Mouse (Mus musculus) midbrain, embryonic 10.5 days (tissue): ENCODE results near the gene 4933412E24Rik. TPM values are rescaled to one million over a fixed set of nuclear protein-coding genes. Genes with fewer than 3 reads are reported as not detected.

Source experiments
- DNase-seq: peaks from one replicate; pipeline ENCODE4 v3.0.0-alpha.2; 2017; ENCODE audit warnings: low spot score
- H3K27ac ChIP-seq: fragments of 300-500 bp; sonication (generic); replicated peaks from 2 replicates; pipeline ENCODE4 v1.5.1; 2016; ENCODE audit warnings: mild to moderate bottlenecking
- H3K27me3 ChIP-seq: fragments of 300-500 bp; sonication (generic); 2 replicates; pipeline ENCODE4 v1.6.1; 2016; ENCODE audit warnings: low read depth, mild to moderate bottlenecking; ENCODE audit not compliant: poor library complexity, severe bottlenecking
- H3K36me3 ChIP-seq: fragments of 300-500 bp; sonication (generic); 2 replicates; pipeline ENCODE4 v1.6.1; 2016; ENCODE audit warnings: mild to moderate bottlenecking, moderate library complexity
- H3K4me1 ChIP-seq: fragments of 300-500 bp; sonication (generic); 2 replicates; pipeline ENCODE4 v1.6.1; 2016
- H3K4me3 ChIP-seq: fragments of 300-500 bp; sonication (generic); 2 replicates; pipeline ENCODE4 v1.5.1; 2016; ENCODE audit warnings: mild to moderate bottlenecking, moderate library complexity
- H3K9me3 ChIP-seq: fragments of 300-500 bp; sonication (generic); replicated peaks from 2 replicates; pipeline ENCODE4 v1.6.1; 2016; ENCODE audit warnings: mild to moderate bottlenecking
- WGBS: fragments of 180-500 bp; shearing (Covaris S2); methylation state at CpG from one replicate; pipeline ENCODE4 v1.1.7; 2016; 5-methylcytosine and 5-hydroxymethylcytosine counted together
- polyA plus RNA-seq: library from polyadenylated mRNA; unstranded; fragments of >200 nt; fragmentation: Nextera tagmentation; extraction: Ambion mirVana; gene quantifications from 2 replicates; pipeline ENCODE4 v1.2.1, GENCODE M21; 2016

4933412E24Rik gene
- polyA plus RNA-seq = not detected in 2 replicates

DNA sequence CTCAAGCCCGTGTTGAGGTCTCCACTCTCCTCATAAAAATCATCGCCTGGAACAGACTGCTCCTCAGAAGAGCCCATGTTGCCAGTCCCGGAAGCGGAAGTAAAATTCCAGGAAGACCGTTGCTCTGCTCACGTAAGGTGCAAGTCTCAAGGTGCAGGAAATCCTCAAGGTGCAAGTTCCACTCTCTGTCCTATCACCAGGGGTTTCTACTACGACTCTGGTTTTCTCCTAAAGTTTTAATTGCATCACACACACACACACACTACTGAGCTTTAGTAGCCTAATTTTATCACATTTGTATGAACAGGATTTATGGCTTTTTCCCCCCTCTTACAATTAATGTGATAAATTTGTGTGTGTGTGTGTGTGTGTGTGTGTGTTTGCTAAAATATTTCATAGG is at the start of gene 4933412E24Rik:
Gene 4933412E24Rik (minus strand): TSS at position 101 of the 400 bp plus-strand sequence.
- no peak for DNase-seq
- Histone ChIP-seq H3K27me3 (no peaks in the 10 kb centered on the region), H3K4me1 (no peaks in the 10 kb centered on the region), H3K27ac (no peak within 1 kb of the TSS), H3K9me3 (no peaks in the 10 kb centered on the region), H3K4me3 (no peak within 1 kb of the TSS), H3K36me3 (no peaks in the 10 kb centered on the region)
- 94% methylated on average over 7 of the region's 7 CpGs for WGBS

GRCm38 (mm10) chr15:60030728-60031127 is 14.3 kb upstream of the 4933412E24Rik start:
- Histone ChIP-seq H3K27me3 (no peaks in the 10 kb centered on the region), H3K4me1 (no peaks in the 10 kb centered on the region), H3K27ac (no peak overlapping the region), H3K36me3 (no peaks in the 10 kb centered on the region), H3K4me3 (no peak overlapping the region), H3K9me3 (no peaks in the 10 kb centered on the region)
- DNase-seq = no peak
- WGBS = 81% methylated on average over 3 of the region's 3 CpGs

- no peak overlapping the region for H3K27ac ChIP-seq
- no peaks in the 10 kb centered on the region for H3K27me3 ChIP-seq
- H3K4me3 ChIP-seq = no peak overlapping the region
- no peak for DNase-seq
- H3K36me3 ChIP-seq = no peaks in the 10 kb centered on the region
- WGBS = 59% methylated on average over 3 of the region's 3 CpGs
- H3K9me3 ChIP-seq = no peaks in the 10 kb centered on the region
- H3K4me1 ChIP-seq = no peaks in the 10 kb centered on the region
Observed at GRCm38 (mm10) chr15:60021256-60021655, 4.8 kb upstream of the 4933412E24Rik start.

GRCm38 (mm10) chr15:60010199-60010598 is 6.2 kb downstream of the 4933412E24Rik start:
- no peak for DNase-seq
- Histone ChIP-seq H3K27me3 (no peaks in the 10 kb centered on the region), H3K27ac (no peak overlapping the region), H3K36me3 (no peaks in the 10 kb centered on the region), H3K4me3 (no peak overlapping the region), H3K9me3 (no peaks in the 10 kb centered on the region), H3K4me1 (no peaks in the 10 kb centered on the region)
- WGBS = 93% methylated on average over 4 of the region's 4 CpGs

GRCm38 (mm10) chr15:60009610-60010009 is 6.8 kb downstream of the 4933412E24Rik start:
- no peaks in the 10 kb centered on the region for H3K4me1 ChIP-seq
- no peak for DNase-seq
- WGBS = 94% methylated on average over 3 of the region's 3 CpGs
- H3K4me3 ChIP-seq = no peak overlapping the region
- H3K27ac ChIP-seq = no peak overlapping the region
- no peaks in the 10 kb centered on the region for H3K9me3 ChIP-seq
- no peaks in the 10 kb centered on the region for H3K36me3 ChIP-seq
- H3K27me3 ChIP-seq = no peaks in the 10 kb centered on the region

DNA sequence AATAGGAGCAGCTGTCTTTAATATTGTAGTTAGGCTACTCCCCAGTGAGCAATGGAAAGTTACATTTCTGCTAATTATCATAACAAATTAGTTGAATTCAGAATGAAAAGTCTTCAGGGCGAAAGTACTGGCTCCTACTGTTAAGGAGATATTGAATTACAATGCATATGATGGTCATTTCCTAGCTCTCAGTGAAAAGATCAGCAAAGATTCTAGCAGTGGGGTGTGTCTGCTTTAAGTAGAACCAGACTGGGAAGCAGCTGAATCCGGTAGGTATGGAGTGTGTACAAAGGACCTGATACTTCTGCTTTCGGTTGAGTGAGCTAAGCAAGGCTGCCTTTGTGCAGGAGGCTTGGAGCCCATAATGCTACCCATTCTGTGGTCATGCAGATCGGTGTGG is 32.6 kb downstream of the 4933412E24Rik start:
- WGBS = 33% methylated on average over 4 of the region's 4 CpGs
- no peaks in the 10 kb centered on the region for H3K27me3 ChIP-seq
- no peaks in the 10 kb centered on the region for H3K9me3 ChIP-seq
- no peak overlapping the region for H3K4me3 ChIP-seq
- no peak for DNase-seq
- no peaks in the 10 kb centered on the region for H3K4me1 ChIP-seq
- no peaks in the 10 kb centered on the region for H3K36me3 ChIP-seq
- no peak overlapping the region for H3K27ac ChIP-seq

DNA sequence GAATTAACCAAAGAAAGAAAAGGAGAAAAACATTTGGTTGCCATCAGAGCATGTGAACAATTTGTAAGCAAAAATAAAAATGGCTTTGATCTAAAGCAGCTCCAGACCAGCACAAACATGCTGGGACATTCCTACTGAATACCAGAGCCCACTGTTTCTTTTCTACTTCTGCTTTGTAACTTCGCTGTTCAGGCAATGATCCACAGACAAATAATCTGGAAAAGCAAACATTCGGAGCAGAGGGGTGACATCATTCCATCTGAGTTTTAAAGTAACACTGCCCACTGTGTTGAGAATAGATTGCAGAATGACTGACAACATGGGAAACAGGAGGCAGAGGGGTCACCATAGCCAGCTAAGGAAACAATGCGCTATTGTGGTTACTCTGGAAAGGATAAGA is 41.1 kb downstream of the 4933412E24Rik start:
- Histone ChIP-seq H3K36me3 (no peaks in the 10 kb centered on the region), H3K4me1 (no peaks in the 10 kb centered on the region), H3K27me3 (no peaks in the 10 kb centered on the region), H3K4me3 (no peak overlapping the region), H3K27ac (no peak overlapping the region), H3K9me3 (no peaks in the 10 kb centered on the region)
- no peak for DNase-seq
- 62% methylated on average over 3 of the region's 3 CpGs for WGBS

- Histone ChIP-seq H3K36me3 (no peaks in the 10 kb centered on the region), H3K9me3 (no peaks in the 10 kb centered on the region), H3K27me3 (no peaks in the 10 kb centered on the region), H3K4me3 (no peak overlapping the region), H3K27ac (no peak overlapping the region), H3K4me1 (no peaks in the 10 kb centered on the region)
- DNase-seq = no peak
- 83% methylated on average over 5 of the region's 5 CpGs for WGBS
Observed at GRCm38 (mm10) chr15:59974584-59974983, 41.8 kb downstream of the 4933412E24Rik start.

DNA sequence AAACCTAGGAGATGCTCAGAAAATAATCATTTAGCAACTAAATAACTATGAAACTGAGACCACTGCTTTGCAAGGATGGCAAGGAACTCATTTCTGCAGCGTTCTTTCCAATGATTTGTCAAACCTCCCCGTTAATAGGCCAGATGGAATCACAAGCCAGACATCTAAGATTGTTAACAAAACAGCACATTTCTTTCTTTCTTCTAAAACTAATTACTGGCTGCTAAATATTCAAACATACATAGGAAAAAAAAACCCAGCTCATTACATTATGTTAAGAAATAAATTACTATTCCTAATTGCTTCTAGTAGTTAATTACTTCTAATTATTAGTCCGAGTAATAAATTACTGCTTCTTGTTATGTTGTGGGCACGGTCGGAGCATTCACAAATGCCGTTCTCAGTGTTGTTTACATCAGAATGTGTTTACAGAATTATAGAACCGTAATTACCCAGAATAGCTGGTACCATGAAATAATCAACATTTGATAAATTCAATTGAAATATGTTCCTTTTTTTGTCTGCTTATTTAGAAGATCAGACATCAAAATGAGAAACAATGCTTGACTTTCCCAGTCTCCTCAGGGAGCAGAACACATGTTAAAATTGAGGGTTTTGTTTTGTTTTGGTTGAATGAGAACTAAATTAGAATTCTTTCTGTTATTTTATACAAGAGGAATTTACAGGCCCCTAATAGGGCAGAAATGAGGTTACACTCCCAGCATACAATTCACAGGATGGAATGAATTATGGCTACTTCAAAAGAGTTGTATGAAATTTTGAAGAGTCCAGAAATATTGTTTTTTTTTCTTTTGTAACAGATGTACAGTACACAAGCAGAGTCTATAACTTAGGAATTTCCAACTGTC is 42.5 kb downstream of the 4933412E24Rik start:
- no peaks in the 10 kb centered on the region for H3K4me1 ChIP-seq
- 93% methylated on average over 7 of the region's 7 CpGs for WGBS

More for the DNA sequence above, 42.5 kb downstream of the 4933412E24Rik start:
- Histone ChIP-seq H3K27ac (no peak overlapping the region), H3K9me3 (no peaks in the 10 kb centered on the region), H3K36me3 (no peaks in the 10 kb centered on the region), H3K27me3 (no peaks in the 10 kb centered on the region), H3K4me3 (no peak overlapping the region)
- no peak for DNase-seq
